Mouse (Mus musculus) MEL (cell line): ENCODE results near the gene Fkbp9.

Source experiments
- CTCF ChIP-seq, 3 experiments: IDR thresholded peaks in 2 of 3; conservative IDR thresholded peaks in 1 of 3; 2 replicates each; pipeline ENCODE4 v1.5.1; 2011 to 2012; ENCODE audit warnings: low read length in 3 of 3, low read depth in 2 of 3, mild to moderate bottlenecking in 2 of 3, improper control_type of control experiment in 1 of 3, inconsistent platforms in 1 of 3, mixed read lengths in 1 of 3, moderate library complexity in 1 of 3; ENCODE audit not compliant: control insufficient read depth in 1 of 3, insufficient read depth in 1 of 3, poor library complexity in 1 of 3, severe bottlenecking in 1 of 3
- GATA1 ChIP-seq: IDR thresholded peaks from 2 replicates; pipeline ENCODE4 v1.6.1; 2011; ENCODE audit warnings: low read depth, low read length, improper control_type of control experiment

- no peak for TF ChIP-seq GATA1
- no peak for TF ChIP-seq CTCF (IDR thresholded peaks at IDR 0.05 in 2 of 3, conservative IDR thresholded peaks at IDR 0.05 in 1 of 3; ENCODE audit: control insufficient read depth in 1 of 3, insufficient read depth in 1 of 3, low read depth in 2 of 3, low read length in 3 of 3, poor library complexity in 1 of 3, severe bottlenecking in 1 of 3)
Measured at GRCm38 (mm10) chr6:56868565-56868964, 36.7 kb downstream of the Fkbp9 start.
